Mouse (Mus musculus) liver, embryonic 14.5 days (tissue): ENCODE measurements around the gene Nmnat1.

Experiments
- CTCF ChIP-seq: IDR thresholded peaks from 2 replicates; pipeline ENCODE4 v1.5.1; 2016; ENCODE audit warnings: antibody characterized with exemption, low read depth, control low read depth
- EP300 ChIP-seq: IDR thresholded peaks from 2 replicates; pipeline ENCODE4 v1.6.1; 2016; ENCODE audit warnings: antibody characterized with exemption, low read depth

DNA sequence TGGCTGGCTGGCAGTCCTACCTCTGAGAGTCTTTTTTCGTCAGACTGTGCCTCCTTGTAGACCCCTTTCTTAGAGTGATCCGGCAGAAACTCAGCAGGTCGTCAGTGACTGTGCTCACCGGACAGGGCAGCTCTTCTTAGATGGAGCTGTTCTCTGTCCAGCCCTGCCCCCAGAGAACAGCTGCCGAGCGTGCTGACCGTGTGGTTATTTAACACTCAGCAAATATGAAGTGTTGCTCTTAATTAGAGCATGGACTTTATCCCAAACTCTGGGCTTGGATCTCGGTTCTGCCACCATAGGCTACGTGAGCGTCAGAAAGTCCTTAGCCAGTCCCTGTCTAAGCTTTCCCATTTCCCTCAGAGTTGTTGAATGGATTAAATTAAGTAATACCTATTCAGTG is 36.3 kb upstream of the Nmnat1 start:
- TF ChIP-seq CTCF (no peak), EP300 (no peak)
